Mouse (Mus musculus) heart, postnatal 10 days (tissue): ENCODE data around the gene Gm8356. TPM values are rescaled to one million over a fixed set of nuclear protein-coding genes. Genes with fewer than 3 reads are reported as not detected.
"Not testable (repeated sequence)": the region's sequence is repeated elsewhere in the genome, so short reads cannot be mapped to it uniquely, and the experiment has no call there.

Experiments
- DNase-seq, 2 experiments: peaks; one replicate each; pipeline ENCODE4 v3.0.0; 2021
- intact Hi-C: fragments of 180-260 bp; cut with DNase I; formaldehyde crosslinking; loops from one replicate; pipeline ENCODE4 v1.15.1; 2025
- total RNA-seq, 2 experiments: library from RNA; stranded (reverse); gene quantifications; 2 replicates each; pipeline ENCODE4 v1.2.3; 2021

Gm8356 gene
- total RNA-seq: not detected

DNA sequence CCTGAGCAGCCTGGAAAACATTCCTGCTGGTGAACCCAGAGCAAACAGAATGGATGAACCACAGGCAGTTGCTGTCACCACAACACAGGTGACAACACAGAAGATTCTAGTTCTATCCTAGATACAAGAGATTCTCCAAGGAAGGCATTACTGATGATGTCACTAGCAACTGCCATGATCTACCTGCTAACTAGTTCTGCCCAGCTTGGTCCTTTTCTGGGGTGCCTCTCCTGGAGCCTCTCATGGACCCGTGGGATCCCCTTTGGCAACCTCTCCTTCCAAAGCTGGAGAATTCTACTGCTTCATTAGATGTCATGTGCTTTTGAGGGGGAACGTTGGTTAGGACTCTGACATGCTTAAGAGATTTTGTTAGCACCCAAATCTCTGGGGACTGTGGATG is at the start of gene Gm8356:
TSS of gene Gm8356 (minus strand) at position 101 of the 400 bp plus-strand sequence.
- DNase-seq, intact Hi-C loops: not testable (repeated sequence)

DNA sequence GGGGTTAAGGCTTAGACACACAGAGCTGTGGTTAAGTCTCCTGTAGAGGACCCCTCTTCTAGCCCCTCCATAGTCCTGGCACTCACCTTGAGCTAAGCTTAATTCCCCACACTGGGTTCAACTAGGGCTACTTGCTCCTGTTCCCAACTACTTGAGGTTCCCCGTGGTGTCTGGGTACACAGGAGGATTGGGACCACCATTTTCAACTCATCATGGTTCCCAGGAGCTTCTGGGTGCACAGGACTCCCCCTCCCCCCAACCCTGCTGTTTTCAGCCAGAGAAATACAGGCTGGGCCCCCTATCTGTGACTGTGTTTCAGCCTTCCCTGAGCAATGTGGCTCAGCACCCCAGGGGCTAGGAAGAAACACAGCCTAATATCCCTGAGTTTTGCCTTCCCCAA is 50.8 kb downstream of the Gm8356 start:
- DNase-seq, intact Hi-C loops: not testable (repeated sequence)

DNA sequence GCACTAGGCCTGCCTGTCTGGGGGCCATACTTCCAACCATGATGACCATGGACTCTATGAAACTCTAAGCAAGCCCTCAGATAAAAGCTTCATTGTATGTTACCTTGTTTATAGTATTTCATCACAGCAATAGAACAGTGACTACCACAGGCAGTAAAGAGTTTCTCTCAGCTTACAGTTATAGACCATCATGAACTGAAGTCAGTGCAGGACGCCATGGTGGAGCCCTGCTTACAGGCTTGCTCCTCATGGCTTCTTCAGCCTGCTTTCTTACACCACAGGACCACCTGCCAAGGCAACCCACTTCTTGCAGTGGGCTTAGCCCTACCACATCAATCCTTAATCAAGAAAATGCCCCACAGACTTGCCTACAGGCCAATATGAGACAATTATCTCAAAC is 51.5 kb downstream of the Gm8356 start:
- DNase-seq, intact Hi-C loops: not testable (repeated sequence)

DNA sequence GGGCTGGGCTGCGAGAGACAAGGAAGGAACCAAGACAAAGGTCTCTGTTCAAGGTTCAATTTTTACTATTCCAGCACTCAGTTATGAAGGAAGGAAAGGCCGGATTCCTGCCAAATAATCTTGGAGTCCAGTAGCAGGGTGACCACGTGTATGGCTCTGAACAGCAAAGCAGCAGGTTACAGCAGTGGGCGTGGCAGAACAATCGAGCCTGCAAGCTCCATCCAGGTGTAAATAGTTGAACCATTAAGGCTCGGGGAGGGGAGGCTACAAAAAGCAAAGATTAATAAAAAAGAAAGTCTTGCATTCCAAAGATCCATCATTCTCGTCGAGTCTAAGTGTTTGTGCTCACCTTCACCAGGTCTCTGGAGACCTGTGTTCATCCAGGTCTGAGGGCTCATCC is 55.0 kb downstream of the Gm8356 start:
- DNase-seq, intact Hi-C loops: not testable (repeated sequence)

Other genes with a start within 250 kb of the Gm8356 start
- gene Gm21103, start 232.4 kb downstream of the Gm8356 start, total RNA-seq: not detected
- not detected for gene Gm3618, start 193.6 kb downstream of the Gm8356 start, total RNA-seq
- not detected for gene Gm16440, start 147.0 kb downstream of the Gm8356 start, total RNA-seq
- gene Gm3591, start 124.8 kb downstream of the Gm8356 start, total RNA-seq: under 1 TPM in 1 of 2 experiments, not detected in 1; 0.89 TPM
- not detected for gene Gm3594, start 92.7 kb downstream of the Gm8356 start, total RNA-seq
- gene Gm3629, start 53.3 kb upstream of the Gm8356 start, total RNA-seq: 1 to 10 TPM; 1.2 to 1.4 TPM
- not detected for gene Gm3460, start 85.1 kb upstream of the Gm8356 start, total RNA-seq
- not detected for gene Gm10251, start 146.9 kb upstream of the Gm8356 start, total RNA-seq
- not detected for gene Gm8050, start 183.0 kb upstream of the Gm8356 start, total RNA-seq
- 1 to 10 TPM; 1.0 to 1.9 TPM for gene Gm3636, start 205.0 kb upstream of the Gm8356 start, total RNA-seq
- gene Gm8362, start 237.1 kb upstream of the Gm8356 start, total RNA-seq: under 1 TPM; 0.17 to 0.34 TPM